Mouse (Mus musculus): ENCODE measurements around the gene Fbxl18. TPM values are rescaled to one million over a fixed set of nuclear protein-coding genes. Genes with fewer than 3 reads are reported as not detected.
"Not testable (repeated sequence)": the region's sequence is repeated elsewhere in the genome, so short reads cannot be mapped to it uniquely, and the experiment has no call there.

The Fbxl18 gene
- total RNA-seq, 2 experiments from 2014 or later, result 4.6 to 4.7 TPM

- no peak for DNase-seq
These were observed 20.3 kb downstream of the Fbxl18 start for GRCm38 (mm10) chr5:142874791-142875512.

GRCm38 (mm10) chr5:142873718-142874117 is 21.5 kb downstream of the Fbxl18 start:
- DNase-seq, result no peak

- DNase-seq, result no peak
These were observed 23.5 kb downstream of the Fbxl18 start for GRCm38 (mm10) chr5:142871765-142872164.

GRCm38 (mm10) chr5:142869463-142869862 is 25.8 kb downstream of the Fbxl18 start:
- no peak for DNase-seq

GRCm38 (mm10) chr5:142857763-142858229 is 37.4 kb downstream of the Fbxl18 start:
- peak; percentile 38 to 53 for DNase-seq

GRCm38 (mm10) chr5:142856408-142856807 is 38.8 kb downstream of the Fbxl18 start:
- DNase-seq, result no peak

- peak in 1 of 2 experiments; percentile 48 for DNase-seq
These were observed 40.3 kb downstream of the Fbxl18 start for GRCm38 (mm10) chr5:142854877-142855276.

- no peak for DNase-seq
These were observed 41.6 kb downstream of the Fbxl18 start for GRCm38 (mm10) chr5:142853585-142853984.

- DNase-seq, result no peak
These were observed 43.6 kb downstream of the Fbxl18 start for GRCm38 (mm10) chr5:142851681-142852049.

- DNase-seq, result no peak
These were observed 44.1 kb downstream of the Fbxl18 start for GRCm38 (mm10) chr5:142850916-142851680.

- DNase-seq, result no peak
These were observed 44.7 kb downstream of the Fbxl18 start for GRCm38 (mm10) chr5:142850476-142850875.

- DNase-seq, result no peak
These were observed 46.3 kb downstream of the Fbxl18 start for GRCm38 (mm10) chr5:142848911-142849310.

GRCm38 (mm10) chr5:142848149-142848548 is 47.1 kb downstream of the Fbxl18 start:
- no peak for DNase-seq

- no peak for DNase-seq
These were observed 50.8 kb downstream of the Fbxl18 start for GRCm38 (mm10) chr5:142844467-142844866.

GRCm38 (mm10) chr5:142842137-142842642 is 53.0 kb downstream of the Fbxl18 start:
- peak; percentile 29 to 71 for DNase-seq

- DNase-seq, result peak; percentile 28 to 64
These were observed 53.7 kb downstream of the Fbxl18 start for GRCm38 (mm10) chr5:142841372-142842136.

- not testable (repeated sequence) for DNase-seq
These were observed 57.8 kb downstream of the Fbxl18 start for GRCm38 (mm10) chr5:142837427-142837826.

- no peak for DNase-seq
These were observed 58.3 kb downstream of the Fbxl18 start for GRCm38 (mm10) chr5:142836891-142837290.

- DNase-seq, result no peak
These were observed 61.4 kb downstream of the Fbxl18 start for GRCm38 (mm10) chr5:142833646-142834438.

- no peak for DNase-seq
These were observed 69.1 kb downstream of the Fbxl18 start for GRCm38 (mm10) chr5:142826131-142826530.

- DNase-seq, result no peak
These were observed 69.6 kb downstream of the Fbxl18 start for GRCm38 (mm10) chr5:142825665-142826064.

- DNase-seq, result no peak
These were observed 71.1 kb downstream of the Fbxl18 start for GRCm38 (mm10) chr5:142824091-142824490.

Data from heart, adult 18-20 months (tissue).